Mouse (Mus musculus): ENCODE measurements around the gene Tgfbr2. TPM values are rescaled to one million over a fixed set of nuclear protein-coding genes. Genes with fewer than 3 reads are reported as not detected.

The Tgfbr2 gene
- polyA plus RNA-seq, 1 experiment = 117 TPM

DNA sequence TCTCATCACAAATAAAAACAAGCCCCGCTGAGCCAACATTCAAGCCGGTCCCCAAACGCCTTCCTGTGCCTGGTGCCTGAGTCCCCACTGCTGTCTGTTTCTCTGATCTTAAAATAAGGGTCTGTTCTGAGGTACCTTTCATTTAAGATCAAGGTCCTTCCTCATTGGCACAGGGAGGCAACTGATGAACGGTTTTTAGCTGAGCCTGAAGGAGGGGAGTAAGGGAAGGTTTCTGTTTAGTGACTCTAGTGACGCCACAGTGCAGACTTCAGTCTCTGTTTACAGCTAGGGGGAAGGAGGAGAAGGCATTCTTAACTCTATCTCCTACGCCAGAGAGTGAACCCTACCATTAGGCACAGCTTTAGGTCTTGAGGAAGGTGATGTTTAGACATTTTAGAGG lies 11.3 kb downstream of the Tgfbr2 start:
- no peak overlapping the region for H3K27ac ChIP-seq (ENCODE audit: insufficient read depth, low read length)
- H3K4me1 ChIP-seq (ENCODE audit: control insufficient read depth, insufficient read depth, low read length) = 0 out of 2 replicates have a peak, but pooled peaks cover 8% of the 10 kb centered on the region
- no peak overlapping the region for H3K4me3 ChIP-seq (ENCODE audit: insufficient read depth, low read length)
- TF ChIP-seq POLR2A (IDR thresholded peaks at IDR 0.05; ENCODE audit: low read depth, low read length) = no peak
- no peak for TF ChIP-seq CTCF (IDR thresholded peaks at IDR 0.05; ENCODE audit: borderline replicate concordance, insufficient read depth, low read length)

DNA sequence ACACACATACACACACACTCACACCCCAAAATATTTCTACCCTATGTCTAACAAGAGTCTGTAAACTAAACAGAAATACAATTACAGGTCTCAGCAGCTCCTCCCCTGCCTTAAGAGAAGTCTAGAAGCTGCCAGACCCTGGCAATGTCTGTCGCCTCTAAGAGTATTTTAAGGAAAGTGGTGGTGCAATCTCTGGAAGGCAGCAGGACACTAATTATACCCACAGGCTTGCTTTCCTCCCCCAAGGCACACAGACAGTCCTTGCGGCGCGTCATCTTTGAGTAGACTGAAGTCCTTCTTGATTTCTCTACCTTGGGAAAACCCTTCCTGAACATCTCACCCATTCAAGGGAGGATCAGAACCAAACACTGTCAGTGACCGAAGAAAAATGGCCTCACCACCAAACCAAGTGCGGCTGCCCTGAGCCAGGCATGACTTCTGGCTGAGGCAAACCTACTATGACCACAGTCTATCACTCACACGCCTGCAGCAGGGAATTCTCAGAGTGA lies 12.2 kb downstream of the Tgfbr2 start:
- H3K4me3 ChIP-seq (ENCODE audit: insufficient read depth, low read length) = no peak overlapping the region
- H3K27ac ChIP-seq (ENCODE audit: insufficient read depth, low read length) = no peak overlapping the region
- TF ChIP-seq CTCF (IDR thresholded peaks at IDR 0.05; ENCODE audit: borderline replicate concordance, insufficient read depth, low read length) (no peak), POLR2A (IDR thresholded peaks at IDR 0.05; ENCODE audit: low read depth, low read length) (no peak)
- H3K4me1 ChIP-seq (ENCODE audit: control insufficient read depth, insufficient read depth, low read length) = 0 out of 2 replicates have a peak, but pooled peaks cover 8% of the 10 kb centered on the region

DNA sequence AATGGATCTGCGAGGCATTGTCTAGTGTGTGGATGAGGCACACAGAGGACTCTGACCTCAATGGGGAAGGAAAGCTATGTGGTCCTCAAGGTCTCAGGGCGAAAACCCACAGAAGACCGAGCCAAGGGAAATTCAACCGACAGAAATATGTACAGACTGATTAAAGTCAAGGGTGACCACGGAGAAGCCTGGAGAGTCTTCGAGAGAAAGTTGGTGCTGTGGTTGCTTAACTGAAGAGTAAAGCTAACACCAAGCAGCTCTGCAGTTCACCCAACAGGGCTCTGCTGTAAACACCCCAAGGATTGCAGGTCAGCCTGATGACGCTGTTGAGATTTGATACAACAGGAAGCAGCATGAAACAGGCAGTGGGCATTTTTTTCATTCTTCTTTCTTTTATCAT lies 14.3 kb downstream of the Tgfbr2 start:
- Histone ChIP-seq H3K4me1 (ENCODE audit: control insufficient read depth, insufficient read depth, low read length) (0 out of 2 replicates have a peak, but pooled peaks cover 8% of the 10 kb centered on the region), H3K27ac (ENCODE audit: insufficient read depth, low read length) (no peak overlapping the region), H3K4me3 (ENCODE audit: insufficient read depth, low read length) (no peak overlapping the region)
- TF ChIP-seq CTCF (IDR thresholded peaks at IDR 0.05; ENCODE audit: borderline replicate concordance, insufficient read depth, low read length) = no peak
- no peak for TF ChIP-seq POLR2A (IDR thresholded peaks at IDR 0.05; ENCODE audit: low read depth, low read length)

- TF ChIP-seq CTCF (IDR thresholded peaks at IDR 0.05; ENCODE audit: borderline replicate concordance, insufficient read depth, low read length) (no peak), POLR2A (IDR thresholded peaks at IDR 0.05; ENCODE audit: low read depth, low read length) (no peak)
- Histone ChIP-seq H3K4me3 (ENCODE audit: insufficient read depth, low read length) (no peak overlapping the region), H3K4me1 (ENCODE audit: control insufficient read depth, insufficient read depth, low read length) (0 out of 2 replicates have a peak, but pooled peaks cover 8% of the 10 kb centered on the region), H3K27ac (ENCODE audit: insufficient read depth, low read length) (no peak overlapping the region)
Observed at GRCm38 (mm10) chr9:116160067-116160466, 15.1 kb downstream of the Tgfbr2 start.

GRCm38 (mm10) chr9:116156501-116156900 lies 18.7 kb downstream of the Tgfbr2 start:
- peaks cover 24% of the 10 kb centered on the region for H3K4me1 ChIP-seq (ENCODE audit: control insufficient read depth, insufficient read depth, low read length)
- H3K27ac ChIP-seq (ENCODE audit: insufficient read depth, low read length) = no peak overlapping the region
- no peak overlapping the region for H3K4me3 ChIP-seq (ENCODE audit: insufficient read depth, low read length)
- TF ChIP-seq CTCF (IDR thresholded peaks at IDR 0.05; ENCODE audit: borderline replicate concordance, insufficient read depth, low read length) (no peak), POLR2A (IDR thresholded peaks at IDR 0.05; ENCODE audit: low read depth, low read length) (no peak)

GRCm38 (mm10) chr9:116152878-116153277 lies 22.3 kb downstream of the Tgfbr2 start:
- Histone ChIP-seq H3K4me3 (ENCODE audit: insufficient read depth, low read length) (no peak overlapping the region), H3K4me1 (ENCODE audit: control insufficient read depth, insufficient read depth, low read length) (peaks cover 23% of the 10 kb centered on the region)
- TF ChIP-seq CTCF (IDR thresholded peaks at IDR 0.05; ENCODE audit: borderline replicate concordance, insufficient read depth, low read length) (no peak), POLR2A (IDR thresholded peaks at IDR 0.05; ENCODE audit: low read depth, low read length) (no peak)

DNA sequence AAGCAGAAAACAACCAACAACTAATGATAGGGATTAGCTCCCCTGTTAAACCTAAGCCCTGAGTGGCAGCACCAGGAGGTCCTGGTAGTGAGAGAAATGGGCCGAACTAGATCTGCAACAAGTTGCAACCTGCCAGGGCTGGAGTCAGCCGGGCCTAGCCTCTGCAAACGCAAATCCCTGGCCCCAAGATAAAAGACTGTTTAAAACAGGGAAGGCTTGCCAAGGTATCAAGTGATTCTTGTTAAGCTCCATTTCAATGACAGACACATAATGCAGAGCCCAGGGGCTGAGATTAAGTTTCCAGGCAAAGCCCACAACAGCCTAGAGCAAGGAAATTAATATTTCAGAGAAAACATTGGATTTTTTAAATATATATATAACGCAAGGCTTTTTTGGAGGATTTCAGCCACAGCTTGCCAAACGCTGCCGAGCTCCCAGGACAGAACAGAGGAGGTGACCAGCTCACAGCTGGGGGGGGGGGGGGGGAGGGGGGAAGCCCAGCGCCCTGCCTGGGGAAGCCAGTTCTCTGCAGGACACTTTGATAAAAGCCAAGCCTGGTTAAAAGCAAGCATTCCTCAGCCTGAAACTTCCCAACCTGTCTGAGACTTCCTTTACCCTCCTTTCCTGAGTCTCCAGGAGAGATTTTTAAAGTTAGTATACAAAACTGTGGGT lies 24.3 kb downstream of the Tgfbr2 start:
- no peak for TF ChIP-seq CTCF (IDR thresholded peaks at IDR 0.05; ENCODE audit: borderline replicate concordance, insufficient read depth, low read length)
- TF ChIP-seq POLR2A (IDR thresholded peaks at IDR 0.05; ENCODE audit: low read depth, low read length) = no peak
- peaks cover 23% of the 10 kb centered on the region for H3K4me1 ChIP-seq (ENCODE audit: control insufficient read depth, insufficient read depth, low read length)
- H3K4me3 ChIP-seq (ENCODE audit: insufficient read depth, low read length) = no peak overlapping the region
- H3K27ac ChIP-seq (ENCODE audit: insufficient read depth, low read length) = peak overlapping the region; percentile 87

More at GRCm38 (mm10) chr9:116152878-116153277, 22.3 kb downstream of the Tgfbr2 start:
- peak overlapping the region; percentile 95 for H3K27ac ChIP-seq (ENCODE audit: insufficient read depth, low read length)

DNA sequence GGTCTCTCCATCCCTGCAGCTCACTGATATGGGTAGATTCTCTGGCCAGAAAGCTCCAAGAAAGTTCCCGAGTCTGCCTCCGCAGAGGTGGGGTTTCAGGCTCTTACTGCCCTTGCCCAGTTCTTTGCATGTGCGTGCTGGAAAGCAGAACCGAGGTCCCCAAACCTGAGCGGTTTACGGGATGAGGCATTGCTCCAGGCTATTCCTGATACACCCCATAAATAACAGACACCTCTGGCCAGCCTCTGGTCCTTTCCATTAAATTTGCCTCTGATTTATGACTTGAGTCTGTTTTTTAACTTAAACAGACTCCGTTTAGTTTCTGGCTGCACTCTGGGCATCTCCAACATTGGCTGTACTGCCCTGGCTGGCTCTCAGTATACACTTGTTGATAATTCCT lies 26.4 kb downstream of the Tgfbr2 start:
- TF ChIP-seq POLR2A (IDR thresholded peaks at IDR 0.05; ENCODE audit: low read depth, low read length) = no peak
- no peak for TF ChIP-seq CTCF (IDR thresholded peaks at IDR 0.05; ENCODE audit: borderline replicate concordance, insufficient read depth, low read length)
- peaks cover 22% of the 10 kb centered on the region for H3K4me1 ChIP-seq (ENCODE audit: control insufficient read depth, insufficient read depth, low read length)
- H3K4me3 ChIP-seq (ENCODE audit: insufficient read depth, low read length) = no peak overlapping the region
- no peak overlapping the region for H3K27ac ChIP-seq (ENCODE audit: insufficient read depth, low read length)

DNA sequence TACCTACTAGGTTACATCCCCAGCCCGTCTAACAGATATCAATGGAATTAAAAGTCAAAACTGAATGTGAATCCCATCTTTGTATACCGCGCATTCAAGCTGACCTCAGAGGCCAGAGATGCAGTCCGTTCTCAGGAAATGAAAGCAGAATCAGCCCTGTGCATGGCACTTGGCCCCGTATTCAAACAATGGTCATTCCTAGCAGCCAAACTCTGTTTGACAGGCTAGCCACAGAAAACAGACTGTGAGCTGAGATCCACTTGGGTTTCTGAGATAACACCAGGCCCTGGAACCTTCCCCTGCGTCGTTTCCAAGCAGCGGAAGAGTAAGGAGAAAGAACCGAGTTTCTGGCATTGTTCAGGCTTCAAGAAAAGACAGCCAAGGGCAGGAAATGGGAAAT lies 28.9 kb downstream of the Tgfbr2 start:
- no peak overlapping the region for H3K27ac ChIP-seq (ENCODE audit: insufficient read depth, low read length)
- H3K4me1 ChIP-seq (ENCODE audit: control insufficient read depth, insufficient read depth, low read length) = peaks cover 8% of the 10 kb centered on the region; the same call in 1 of the 2 replicates
- H3K4me3 ChIP-seq (ENCODE audit: insufficient read depth, low read length) = no peak overlapping the region
- TF ChIP-seq POLR2A (IDR thresholded peaks at IDR 0.05; ENCODE audit: low read depth, low read length) (no peak), CTCF (IDR thresholded peaks at IDR 0.05; ENCODE audit: borderline replicate concordance, insufficient read depth, low read length) (no peak)

- Histone ChIP-seq H3K27ac (ENCODE audit: insufficient read depth, low read length) (no peak overlapping the region), H3K4me3 (ENCODE audit: insufficient read depth, low read length) (no peak overlapping the region), H3K4me1 (ENCODE audit: control insufficient read depth, insufficient read depth, low read length) (0 out of 2 replicates have a peak, but pooled peaks cover 3% of the 10 kb centered on the region)
- TF ChIP-seq CTCF (IDR thresholded peaks at IDR 0.05; ENCODE audit: borderline replicate concordance, insufficient read depth, low read length) = no peak
- no peak for TF ChIP-seq POLR2A (IDR thresholded peaks at IDR 0.05; ENCODE audit: low read depth, low read length)
Observed at GRCm38 (mm10) chr9:116145231-116145641, 29.9 kb downstream of the Tgfbr2 start.

Data from embryonic fibroblast, embryonic 13.5 days (primary cell).